Mouse (Mus musculus) CH12.LX (cell line): ENCODE data around the gene Fam69a. TPM values are rescaled to one million over a fixed set of nuclear protein-coding genes. Genes with fewer than 3 reads are reported as not detected.

ENCODE experiments used
- DNase-seq: peaks from one replicate; pipeline ENCODE4 v3.0.0-alpha.2; 2013; ENCODE audit errors: extremely low read depth
- H3K27ac ChIP-seq: 2 replicates; pipeline ENCODE4 v1.5.1; 2012; ENCODE audit warnings: low read depth, mild to moderate bottlenecking, control low read depth, moderate library complexity; ENCODE audit not compliant: insufficient read depth
- H3K27me3 ChIP-seq: replicated peaks from 2 replicates; pipeline ENCODE3; 2012; ENCODE audit warnings: inconsistent platforms
- H3K36me3 ChIP-seq, 2 experiments: replicated peaks in 1 of 2; 2 replicates each; pipeline versions ENCODE3 to v1.6.1; 2012; ENCODE audit warnings: inconsistent platforms in 1 of 2, low read length in 1 of 2, mild to moderate bottlenecking in 1 of 2, mixed read lengths in 1 of 2, moderate library complexity in 1 of 2; ENCODE audit not compliant: control insufficient read depth in 1 of 2, insufficient read depth in 1 of 2
- H3K4me1 ChIP-seq, 2 experiments: 2 replicates each; pipeline ENCODE4 v1.6.1; 2012; ENCODE audit warnings: inconsistent platforms in 1 of 2, moderate library complexity in 1 of 2; ENCODE audit not compliant: insufficient read depth in 2 of 2, control insufficient read depth in 1 of 2
- H3K4me2 ChIP-seq: 2 replicates; pipeline ENCODE4 v1.6.1; 2012; ENCODE audit warnings: low read depth, mild to moderate bottlenecking, control low read depth; ENCODE audit not compliant: poor library complexity, insufficient read depth, severe bottlenecking
- H3K4me3 ChIP-seq, 3 experiments: fragments of 150-350 bp in 1 of 3; sonication (generic) in 1 of 3; replicated peaks in 1 of 3; 2 replicates each; pipeline versions ENCODE3 to v1.5.1; 2011 to 2012; ENCODE audit warnings: low read depth in 2 of 3, low read length in 2 of 3, mild to moderate bottlenecking in 2 of 3, moderate library complexity in 2 of 3, control low read depth in 1 of 3, improper control_type of control experiment in 1 of 3, inconsistent platforms in 1 of 3, mixed read lengths in 1 of 3; ENCODE audit not compliant: poor library complexity in 1 of 3
- H3K79me2 ChIP-seq: replicated peaks from 2 replicates; pipeline ENCODE4 v1.6.1; 2012; ENCODE audit warnings: mild to moderate bottlenecking, moderate library complexity; ENCODE audit not compliant: control insufficient read depth, poor library complexity, insufficient read depth, severe bottlenecking; ENCODE audit errors: extremely low read depth
- H3K9ac ChIP-seq: 2 replicates; pipeline ENCODE4 v1.6.1; 2012; ENCODE audit warnings: low read depth, mild to moderate bottlenecking, control low read depth, moderate library complexity; ENCODE audit not compliant: insufficient read depth
- H3K9me3 ChIP-seq: replicated peaks from 2 replicates; pipeline ENCODE3; 2012; ENCODE audit warnings: low read length, inconsistent platforms, mixed read lengths
- CTCF ChIP-seq, 2 experiments: IDR thresholded peaks in 1 of 2; conservative IDR thresholded peaks in 1 of 2; 2 replicates each; pipeline ENCODE4 v1.5.1; 2011 to 2012; ENCODE audit warnings: low read depth in 2 of 2, low read length in 2 of 2, improper control_type of control experiment in 1 of 2, inconsistent platforms in 1 of 2, mild to moderate bottlenecking in 1 of 2, moderate library complexity in 1 of 2
- E2F4 ChIP-seq: IDR thresholded peaks from 2 replicates; pipeline ENCODE4 v1.6.1; 2011; ENCODE audit warnings: low read depth, low read length, improper control_type of control experiment; ENCODE audit not compliant: insufficient replicate concordance
- JUN ChIP-seq: IDR thresholded peaks from 2 replicates; pipeline ENCODE4 v1.6.1; 2011; ENCODE audit warnings: low read depth, mild to moderate bottlenecking, low read length, improper control_type of control experiment, moderate library complexity; ENCODE audit not compliant: insufficient read depth
- KAT2A ChIP-seq: IDR thresholded peaks from 2 replicates; pipeline ENCODE4 v1.6.1; 2012; ENCODE audit warnings: low read length, improper control_type of control experiment, inconsistent platforms; ENCODE audit not compliant: insufficient replicate concordance
- MAFK ChIP-seq: IDR thresholded peaks from 2 replicates; pipeline ENCODE4 v1.6.1; 2011; ENCODE audit warnings: low read length, improper control_type of control experiment; ENCODE audit not compliant: insufficient replicate concordance
- MAX ChIP-seq: IDR thresholded peaks from 2 replicates; pipeline ENCODE4 v1.6.1; 2011; ENCODE audit warnings: low read length, improper control_type of control experiment
- MYC ChIP-seq: IDR thresholded peaks from 2 replicates; pipeline ENCODE4 v1.6.1; 2011; ENCODE audit warnings: low read depth, mild to moderate bottlenecking, improper control_type of control experiment, low read length
- NELFE ChIP-seq: IDR thresholded peaks from 2 replicates; pipeline ENCODE4 v1.6.1; 2011; ENCODE audit warnings: low read depth, low read length, improper control_type of control experiment
- POLR2A ChIP-seq: IDR thresholded peaks from 2 replicates; pipeline ENCODE4 v1.6.1; 2011; ENCODE audit warnings: low read depth, mild to moderate bottlenecking, improper control_type of control experiment, low read length
- RAD21 ChIP-seq: IDR thresholded peaks from 2 replicates; pipeline ENCODE4 v1.6.1; 2011; ENCODE audit warnings: low read depth, mild to moderate bottlenecking, low read length, improper control_type of control experiment, moderate library complexity
- SIN3A ChIP-seq: IDR thresholded peaks from 2 replicates; pipeline ENCODE4 v1.6.1; 2012; ENCODE audit warnings: low read length, improper control_type of control experiment, inconsistent platforms
- SMC3 ChIP-seq: IDR thresholded peaks from 2 replicates; pipeline ENCODE4 v1.6.1; 2011; ENCODE audit warnings: low read depth, low read length, improper control_type of control experiment
- TBP ChIP-seq: conservative IDR thresholded peaks from 2 replicates; pipeline ENCODE4 v1.6.1; 2011; ENCODE audit warnings: low read depth, low read length, improper control_type of control experiment
- ZC3H11A ChIP-seq: IDR thresholded peaks from 2 replicates; pipeline ENCODE4 v1.6.1; 2012; ENCODE audit warnings: low read depth, mild to moderate bottlenecking, inconsistent platforms, low read length, improper control_type of control experiment
- ZMIZ1 ChIP-seq: IDR thresholded peaks from 2 replicates; pipeline ENCODE4 v1.6.1; 2012; ENCODE audit warnings: low read depth, mild to moderate bottlenecking, inconsistent platforms, low read length, improper control_type of control experiment
- dilution Hi-C: fragments of 300-500 bp; cut with MboI; formaldehyde crosslinking; loops from 2 replicates; pipeline ENCODE4 v1.14.3; 2020; ENCODE audit warnings: low sequenced_read_pairs; ENCODE audit not compliant: extremely low pct_unique_long_range_greater_than_20kb, extremely low pct_ligation_motif_present
- in situ Hi-C: fragments of 300-500 bp; cut with MboI; formaldehyde crosslinking; loops from 3 replicates; pipeline ENCODE4 v1.14.3; 2019; ENCODE audit warnings: low sequenced_read_pairs, low pct_ligation_motif_present, low pct_unique_long_range_greater_than_20kb, mixed read lengths
- polyA plus RNA-seq: library from polyadenylated mRNA; unstranded; fragments of >175 nt; gene quantifications from 2 replicates; pipeline ENCODE4 v1.2.1, GENCODE M21; 2012; ENCODE audit warnings: low read depth; ENCODE audit not compliant: insufficient read length
- total RNA-seq, 2 experiments: library from RNA; depleted of rRNA; stranded (reverse); fragments of 300-350 nt in 1 of 2; fragments of >200 nt in 1 of 2; gene quantifications; 2 replicates each; pipeline ENCODE4 v1.2.3; 2012 to 2014

Fam69a gene
- total and polyA plus RNA-seq, 3 experiments: 4.2 to 14.2 (median 6.5) TPM

GRCm38 (mm10) chr5:108019367-108019766, 32.5 kb upstream of the Fam69a start:
- Histone ChIP-seq H3K36me3 (no peaks in the 10 kb centered on the region), H3K9me3 (no peaks in the 10 kb centered on the region), H3K4me3 (no peak overlapping the region), H3K4me2 (no peak overlapping the region), H3K27ac (no peak overlapping the region), H3K79me2 (no peaks in the 10 kb centered on the region), H3K9ac (no peak overlapping the region), H3K27me3 (no peaks in the 10 kb centered on the region), H3K4me1 (no peaks in the 10 kb centered on the region)
- in situ Hi-C loops (no loop called here), dilution Hi-C loops (no loop called here)
- TF ChIP-seq MAX: no peak
- TF ChIP-seq RAD21: peak; percentile 20
- TF ChIP-seq CTCF (conservative IDR thresholded peaks at IDR 0.05 in 1 of 2, IDR thresholded peaks at IDR 0.05 in 1 of 2; ENCODE audit: low read depth in 2 of 2, low read length in 2 of 2): peak in 1 of 2 experiments; percentile 46; a peak in 2 of 4 replicates
- no peak for DNase-seq

GRCm38 (mm10) chr5:108017232-108017631, 30.3 kb upstream of the Fam69a start:
- Histone ChIP-seq H3K9me3 (no peaks in the 10 kb centered on the region), H3K4me3 (no peak overlapping the region), H3K4me1 (peaks cover 0 to 4% of the 10 kb centered on the region in 2 experiments; a peak in 1 of 4 replicates), H3K79me2 (no peaks in the 10 kb centered on the region), H3K27ac (no peak overlapping the region), H3K27me3 (no peaks in the 10 kb centered on the region), H3K36me3 (no peaks in the 10 kb centered on the region), H3K4me2 (no peak overlapping the region), H3K9ac (no peak overlapping the region)
- dilution Hi-C loops (no loop called here), in situ Hi-C loops (no loop called here)
- DNase-seq: no peak
- TF ChIP-seq NELFE: no peak
- TF ChIP-seq JUN: no peak
- no peak for TF ChIP-seq ZMIZ1
- TF ChIP-seq TBP: no peak
- TF ChIP-seq POLR2A: no peak
- TF ChIP-seq MAFK: no peak
- TF ChIP-seq ZC3H11A: no peak
- no peak for TF ChIP-seq SMC3
- no peak for TF ChIP-seq E2F4
- no peak for TF ChIP-seq KAT2A
- no peak for TF ChIP-seq MYC

- no peak overlapping the region for H3K4me2 ChIP-seq
- H3K79me2 ChIP-seq: no peaks in the 10 kb centered on the region
- H3K36me3 ChIP-seq: no peaks in the 10 kb centered on the region
- no peak overlapping the region for H3K4me3 ChIP-seq
- H3K9ac ChIP-seq: no peak overlapping the region
- no peaks in the 10 kb centered on the region for H3K9me3 ChIP-seq
- in situ Hi-C loops: no loop called here
- peaks cover 0 to 4% of the 10 kb centered on the region in 2 experiments; a peak in 1 of 4 replicates for H3K4me1 ChIP-seq
- TF ChIP-seq SIN3A: no peak
- no peak for TF ChIP-seq KAT2A
- no peak overlapping the region for H3K27ac ChIP-seq
- H3K27me3 ChIP-seq: no peaks in the 10 kb centered on the region
- dilution Hi-C loops: no loop called here
- DNase-seq: no peak
Measured at GRCm38 (mm10) chr5:108015422-108015821, 28.5 kb upstream of the Fam69a start.
